12 mouse cellular contexts compared by ENCODE assay signal in genomic region chr4:156215649-156216048, GRCm38 (mm10). TPM values are rescaled to one million over a fixed set of nuclear protein-coding genes. Genes with fewer than 3 reads are reported as not detected.
A peak's percentile ranks its signal among the peaks of the same experiment; 100 is the strongest.
DNase-seq lines count a peak whose midpoint lies in the region; ATAC-seq and TF ChIP-seq lines count a peak whose summit lies in the region.
"Had no signal": no experiment of that assay in that cellular context is flagged by ENCODE, and none has a peak within 500 bp of the region (broad histone marks: within the 10 kb centered on the region; RNA-seq: fewer than 3 reads in every experiment).

Perm1 (plus strand) TSS chr4:156215868.

- ATAC-seq in heart, postnatal 0 days (ENCODE audit: insufficient read depth, low read depth) = peak; percentile 93
- no peak for ATAC-seq in forebrain, embryonic 11.5 days (replicated peaks; ENCODE audit: low FRiP score)
- ATAC-seq: forebrain, embryonic 14.5 days; hindbrain, postnatal 0 days had no signal

- peak within 1 kb of the TSS; percentile 58 for H3K9ac ChIP-seq in heart, postnatal 0 days (replicated peaks; ENCODE audit: low read depth, low read length)
- no peak within 1 kb of the TSS for H3K9ac ChIP-seq in forebrain, embryonic 11.5 days (ENCODE audit: low read length)

- no peaks in the 10 kb centered on the region for H3K27me3 ChIP-seq in heart, postnatal 0 days (ENCODE audit: control insufficient read depth, insufficient read depth, low read length)
- H3K27me3 ChIP-seq in splenic B cell, adult 2 months (ENCODE audit: control insufficient read depth, insufficient read depth, low read length, poor library complexity, severe bottlenecking) = no peaks in the 10 kb centered on the region
- no peaks in the 10 kb centered on the region for H3K27me3 ChIP-seq in thymus, adult 2 months (ENCODE audit: control insufficient read depth, insufficient read depth, low read length)
- H3K27me3 ChIP-seq in forebrain, embryonic 11.5 days (ENCODE audit: control insufficient read depth, insufficient read depth, low read length) = no peaks in the 10 kb centered on the region

- H3K4me3 ChIP-seq in lung, adult 2 months (replicated peaks; ENCODE audit: extremely low read depth, low read depth, low read length) = no peak within 1 kb of the TSS
- peak within 1 kb of the TSS; percentile 45 for H3K4me3 ChIP-seq in heart, postnatal 0 days (ENCODE audit: low read depth, low read length)
- H3K4me3 ChIP-seq in thymus, adult 2 months (ENCODE audit: control insufficient read depth, insufficient read depth, low read length) = no peak within 1 kb of the TSS
- H3K4me3 ChIP-seq in forebrain, embryonic 11.5 days (ENCODE audit: low read depth, low read length) = no peak within 1 kb of the TSS

- WGBS in lung, adult 2 months = 40% methylated on average over 4 of the region's 4 CpGs
- 24% methylated on average over 4 of the region's 4 CpGs for WGBS in heart, postnatal 0 days
- 77% methylated on average over 4 of the region's 4 CpGs for WGBS in thymus, adult 2 months
- WGBS in forebrain, embryonic 11.5 days = 83% methylated on average over 4 of the region's 4 CpGs

- H3K27ac ChIP-seq in heart, postnatal 0 days (ENCODE audit: low read depth) = peak within 1 kb of the TSS; percentile 94
- H3K27ac ChIP-seq in thymus, adult 2 months (ENCODE audit: control insufficient read depth, insufficient read depth, low read length) = no peak within 1 kb of the TSS
- H3K27ac ChIP-seq in forebrain, embryonic 11.5 days (ENCODE audit: low read depth, low read length) = no peak within 1 kb of the TSS
- H3K27ac ChIP-seq: hindbrain, postnatal 0 days had no signal

- no peaks in the 10 kb centered on the region for H3K4me1 ChIP-seq in lung, adult 2 months (ENCODE audit: control insufficient read depth, insufficient read depth, low read length)
- peaks cover 24% of the 10 kb centered on the region for H3K4me1 ChIP-seq in heart, postnatal 0 days (ENCODE audit: control insufficient read depth, insufficient read depth)
- H3K4me1 ChIP-seq in thymus, adult 2 months (replicated peaks; ENCODE audit: control insufficient read depth, insufficient read depth, low read length) = no peaks in the 10 kb centered on the region
- no peaks in the 10 kb centered on the region for H3K4me1 ChIP-seq in forebrain, embryonic 11.5 days (replicated peaks; ENCODE audit: control insufficient read depth, insufficient read depth, low read length)

- H3K36me3 ChIP-seq in heart, postnatal 0 days (replicated peaks; ENCODE audit: control insufficient read depth, insufficient read depth, low read length) = 0 out of 2 replicates have a peak, but pooled peaks cover 10% of the 10 kb centered on the region
- H3K36me3 ChIP-seq in splenic B cell, adult 2 months (ENCODE audit: control insufficient read depth, insufficient read depth, low read length, poor library complexity, severe bottlenecking) = no peaks in the 10 kb centered on the region
- no peaks in the 10 kb centered on the region for H3K36me3 ChIP-seq in thymus, adult 2 months (ENCODE audit: control insufficient read depth, insufficient read depth, low read length)
- H3K36me3 ChIP-seq in forebrain, embryonic 11.5 days (ENCODE audit: control insufficient read depth, insufficient read depth, low read length) = no peaks in the 10 kb centered on the region

- TF ChIP-seq EP300 in heart, postnatal 0 days (IDR thresholded peaks at IDR 0.05; ENCODE audit: low read depth) = peak; percentile 97

- H3K4me2 ChIP-seq in heart, postnatal 0 days (ENCODE audit: low read depth, low read length) = peak within 1 kb of the TSS; percentile 67
- no peak within 1 kb of the TSS for H3K4me2 ChIP-seq in forebrain, embryonic 11.5 days (ENCODE audit: low read depth, low read length, severe bottlenecking)

- no peaks in the 10 kb centered on the region for H3K9me3 ChIP-seq in heart, postnatal 0 days (replicated peaks; ENCODE audit: control insufficient read depth, low read length)
- no peaks in the 10 kb centered on the region for H3K9me3 ChIP-seq in forebrain, embryonic 11.5 days (ENCODE audit: control insufficient read depth, low read length)

- peak; percentile 65 to 75 for DNase-seq in lung, adult 18-20 months
- DNase-seq in lung, adult 2 months = no peak
- peak; percentile 83 to 92 for DNase-seq in gastrocnemius, adult 8-10 months (ENCODE audit: low spot score in 2 of 2)
- DNase-seq in heart, postnatal 0 days (ENCODE audit: low spot score) = peak; percentile 96
- DNase-seq in splenic B cell, adult 2 months (ENCODE audit: low read depth, low spot score) = peak; percentile 19
- no peak for DNase-seq in thymus, adult 2 months
- DNase-seq in forebrain, embryonic 11.5 days (ENCODE audit: low spot score) = no peak
- no peak for DNase-seq in frontal cortex, postnatal 36 days (ENCODE audit: low spot score in 2 of 2)
- DNase-seq: right cerebral cortex, postnatal 25 days; thymus, postnatal 25 days had no signal

- TF ChIP-seq POLR2A in lung, adult 2 months (IDR thresholded peaks at IDR 0.05; ENCODE audit: borderline replicate concordance, extremely low read depth, low read depth, low read length) = no peak
- no peak for TF ChIP-seq POLR2A in thymus, adult 2 months (IDR thresholded peaks at IDR 0.05; ENCODE audit: control insufficient read depth, extremely low read depth, insufficient read depth, low read length, poor library complexity)

- TF ChIP-seq CTCF in lung, adult 2 months (IDR thresholded peaks at IDR 0.05; ENCODE audit: insufficient read depth, low read length) = no peak
- no peak for TF ChIP-seq CTCF in heart, postnatal 0 days (IDR thresholded peaks at IDR 0.05; ENCODE audit: low read depth)
- TF ChIP-seq CTCF in thymus, adult 2 months (IDR thresholded peaks at IDR 0.05; ENCODE audit: borderline replicate concordance, control insufficient read depth, extremely low read depth, insufficient read depth, low read length, poor library complexity) = no peak

RNA-seq across cellular contexts. Expression of gene Perm1, which starts in this region (rescaled TPM):
- 2.0 and 6.0 TPM in 2 replicates for polyA plus RNA-seq in lung, adult 2 months (2012; rRNA removed)
- 100 to 1,000 TPM; 149 to 208 (median 179) TPM for total RNA-seq in gastrocnemius, adult 8-10 months (2022)
- 57.5 and 68.3 TPM in 2 replicates for total RNA-seq in heart, postnatal 0 days (2014; rRNA removed; ENCODE audit: low replicate concordance)
- polyA plus RNA-seq in heart, postnatal 0 days (2015; fragmentation: Nextera tagmentation; extraction: Ambion mirVana) = 35.9 and 42.9 TPM in 2 replicates
- 2.0 and 9.5 TPM in 2 replicates for polyA plus RNA-seq in thymus, adult 2 months (2012; rRNA removed)
- polyA plus RNA-seq in forebrain, embryonic 11.5 days (2014; fragmentation: Nextera tagmentation; extraction: Ambion mirVana) = 1.4 and 1.6 TPM in 2 replicates

Comparison
In these comparisons a context has a peak if more than half of its experiments do, and no peak if none do; other contexts are left out.
1. DNase-seq: peak in lung, adult 18-20 months (2 of 2), gastrocnemius, adult 8-10 months (2 of 2), heart, postnatal 0 days (single experiment) and splenic B cell, adult 2 months (single experiment); none in lung, adult 2 months (single experiment), thymus, adult 2 months (single experiment), forebrain, embryonic 11.5 days (single experiment) and frontal cortex, postnatal 36 days (0 of 2).